Mouse (Mus musculus) embryonic facial prominence, embryonic 14.5 days (tissue): ENCODE results near the gene Sft2d2. TPM values are rescaled to one million over a fixed set of nuclear protein-coding genes. Genes with fewer than 3 reads are reported as not detected.
A peak's percentile ranks its signal among the peaks of the same experiment; 100 is the strongest.

ENCODE experiments used
- ATAC-seq: fragments of 200-750 bp; cut with Nextera tagmentation; 2 replicates; pipeline ENCODE4 v1.8.0; 2017; ENCODE audit warnings: low read depth, moderate number of reproducible peaks, moderate TSS enrichment
- DNase-seq: peaks from one replicate; pipeline ENCODE4 v3.0.0-alpha.2; 2015; ENCODE audit warnings: low spot score
- H3K27ac ChIP-seq: fragments of 300-500 bp; sonication (generic); replicated peaks from 2 replicates; pipeline ENCODE4 v1.5.1; 2014; ENCODE audit warnings: low read depth, mild to moderate bottlenecking, low read length, moderate library complexity
- H3K27me3 ChIP-seq: fragments of 300-500 bp; sonication (generic); replicated peaks from 2 replicates; pipeline ENCODE4 v1.6.1; 2014; ENCODE audit warnings: low read length; ENCODE audit not compliant: control insufficient read depth, insufficient read depth
- H3K36me3 ChIP-seq: fragments of 300-500 bp; sonication (generic); 2 replicates; pipeline ENCODE4 v1.6.1; 2014; ENCODE audit warnings: low read length, mixed read lengths; ENCODE audit not compliant: control insufficient read depth, insufficient read depth
- H3K4me1 ChIP-seq: fragments of 300-500 bp; sonication (generic); 2 replicates; pipeline ENCODE4 v1.6.1; 2014; ENCODE audit warnings: antibody characterized with exemption, low read length; ENCODE audit not compliant: control insufficient read depth, insufficient read depth
- H3K4me2 ChIP-seq: fragments of 300-500 bp; sonication (generic); 2 replicates; pipeline ENCODE4 v1.6.1; 2014; ENCODE audit warnings: low read depth, mild to moderate bottlenecking, low read length, moderate library complexity, mixed read lengths
- H3K4me3 ChIP-seq: fragments of 300-500 bp; sonication (generic); 2 replicates; pipeline ENCODE4 v1.5.1; 2014; ENCODE audit warnings: low read depth, mild to moderate bottlenecking, low read length
- H3K9ac ChIP-seq: fragments of 300-500 bp; sonication (generic); 2 replicates; pipeline ENCODE4 v1.6.1; 2014; ENCODE audit warnings: low read depth, mild to moderate bottlenecking, low read length, moderate library complexity, mixed read lengths
- H3K9me3 ChIP-seq: fragments of 300-500 bp; sonication (generic); 2 replicates; pipeline ENCODE4 v1.6.1; 2016; ENCODE audit warnings: low read length; ENCODE audit not compliant: control insufficient read depth
- WGBS: fragments of 180-500 bp; shearing (Covaris S2); extraction: QIAGEN DNeasy Blood & Tissue Kit; methylation state at CpG from one replicate; pipeline ENCODE4 v1.1.7; 2014; 5-methylcytosine and 5-hydroxymethylcytosine counted together
- polyA plus RNA-seq: library from polyadenylated mRNA; unstranded; fragments of >200 nt; fragmentation: Nextera tagmentation; extraction: Ambion mirVana; gene quantifications from 2 replicates; pipeline ENCODE4 v1.2.1, GENCODE M21; 2014

Sft2d2 gene
- 21.3 and 22.0 TPM in 2 replicates for polyA plus RNA-seq

- peak; percentile 94 for DNase-seq
- H3K4me2 ChIP-seq: peak within 1 kb of the TSS; percentile 84
- H3K9ac ChIP-seq: peak within 1 kb of the TSS; percentile 67
- H3K9me3 ChIP-seq: no peaks in the 10 kb centered on the region
- peak within 1 kb of the TSS; percentile 61 for H3K27ac ChIP-seq
- peaks cover 6% of the 10 kb centered on the region; the same call in 1 of the 2 replicates for H3K4me1 ChIP-seq
- WGBS: 1% methylated on average over 47 of the region's 69 CpGs
- no peaks in the 10 kb centered on the region for H3K36me3 ChIP-seq
- no peaks in the 10 kb centered on the region for H3K27me3 ChIP-seq
- ATAC-seq: peak; percentile 90
- H3K4me3 ChIP-seq: peak within 1 kb of the TSS; percentile 68
These were observed at the start of gene Sft2d2 for GRCm38 (mm10) chr1:165193880-165194661. Gene Sft2d2, minus strand, starts transcription at chr1:165194438.

- ATAC-seq (peak; percentile 99), DNase-seq (peak; percentile 98)
- Histone ChIP-seq H3K9me3 (no peaks in the 10 kb centered on the region), H3K27me3 (no peaks in the 10 kb centered on the region), H3K4me1 (peaks cover 9% of the 10 kb centered on the region), H3K4me2 (peak within 1 kb of the TSS; percentile 88), H3K36me3 (no peaks in the 10 kb centered on the region), H3K27ac (peak within 1 kb of the TSS; percentile 92), H3K9ac (peak within 1 kb of the TSS; percentile 85), H3K4me3 (peak within 1 kb of the TSS; percentile 95)
- 0% methylated on average over 53 of the region's 76 CpGs for WGBS
These were observed 42.4 kb upstream of the Sft2d2 start, which contains the start of gene Tiprl for GRCm38 (mm10) chr1:165236321-165237298. Gene Tiprl, minus strand, starts transcription at chr1:165236996.

- 18% methylated on average over 10 of the region's 10 CpGs for WGBS
- Histone ChIP-seq H3K36me3 (no peaks in the 10 kb centered on the region), H3K4me3 (peak overlapping the region; percentile 95), H3K9me3 (no peaks in the 10 kb centered on the region), H3K4me2 (peak overlapping the region; percentile 88), H3K4me1 (peaks cover 9% of the 10 kb centered on the region), H3K27me3 (no peaks in the 10 kb centered on the region), H3K9ac (peak overlapping the region; percentile 85), H3K27ac (peak overlapping the region; percentile 92; the same call in 1 of the 2 replicates)
- ATAC-seq (no peak), DNase-seq (no peak)
These were observed 41.6 kb upstream of the Sft2d2 start for GRCm38 (mm10) chr1:165235846-165236245.

GRCm38 (mm10) chr1:165233806-165234205 lies 39.6 kb upstream of the Sft2d2 start:
- no peak overlapping the region for H3K9ac ChIP-seq
- H3K4me1 ChIP-seq: peaks cover 9% of the 10 kb centered on the region
- H3K36me3 ChIP-seq: no peaks in the 10 kb centered on the region
- no peak for DNase-seq
- ATAC-seq: no peak
- H3K4me2 ChIP-seq: no peak overlapping the region
- no peak overlapping the region for H3K27ac ChIP-seq
- no peak overlapping the region for H3K4me3 ChIP-seq
- no peaks in the 10 kb centered on the region for H3K27me3 ChIP-seq
- 64% methylated on average over 2 of the region's 2 CpGs for WGBS
- H3K9me3 ChIP-seq: no peaks in the 10 kb centered on the region

GRCm38 (mm10) chr1:165230691-165231090 lies 36.5 kb upstream of the Sft2d2 start:
- Histone ChIP-seq H3K27me3 (no peaks in the 10 kb centered on the region), H3K9me3 (no peaks in the 10 kb centered on the region), H3K27ac (no peak overlapping the region), H3K4me3 (no peak overlapping the region), H3K36me3 (peaks cover 9% of the 10 kb centered on the region), H3K9ac (no peak overlapping the region), H3K4me2 (no peak overlapping the region), H3K4me1 (peaks cover 6% of the 10 kb centered on the region)
- no peak for ATAC-seq
- 92% methylated on average over 4 of the region's 4 CpGs for WGBS
- DNase-seq: no peak

- H3K27ac ChIP-seq: no peak overlapping the region
- ATAC-seq (no peak), DNase-seq (no peak)
- no peak overlapping the region for H3K9ac ChIP-seq
- H3K27me3 ChIP-seq: no peaks in the 10 kb centered on the region
- WGBS: 94% methylated on average over 9 of the region's 9 CpGs
- no peak overlapping the region for H3K4me3 ChIP-seq
- no peak overlapping the region for H3K4me2 ChIP-seq
- no peaks in the 10 kb centered on the region for H3K9me3 ChIP-seq
- peaks cover 18% of the 10 kb centered on the region for H3K36me3 ChIP-seq
- no peaks in the 10 kb centered on the region for H3K4me1 ChIP-seq
These were observed 35.3 kb upstream of the Sft2d2 start for GRCm38 (mm10) chr1:165229577-165229976.

- H3K27me3 ChIP-seq: no peaks in the 10 kb centered on the region
These were observed 22.9 kb upstream of the Sft2d2 start for GRCm38 (mm10) chr1:165217023-165217589.

GRCm38 (mm10) chr1:165215831-165216230 lies 21.6 kb upstream of the Sft2d2 start:
- Histone ChIP-seq H3K27me3 (no peaks in the 10 kb centered on the region), H3K4me2 (no peak overlapping the region), H3K36me3 (peaks cover 60% of the 10 kb centered on the region), H3K4me1 (no peaks in the 10 kb centered on the region), H3K9me3 (no peaks in the 10 kb centered on the region), H3K4me3 (no peak overlapping the region), H3K27ac (no peak overlapping the region), H3K9ac (no peak overlapping the region)
- 78% methylated on average over 7 of the region's 7 CpGs for WGBS
- DNase-seq (no peak), ATAC-seq (no peak)

More at GRCm38 (mm10) chr1:165217023-165217589, 22.9 kb upstream of the Sft2d2 start:
- H3K36me3 ChIP-seq: peaks cover 72% of the 10 kb centered on the region
- no peak overlapping the region for H3K4me3 ChIP-seq
- H3K4me2 ChIP-seq: no peak overlapping the region
- no peak overlapping the region for H3K9ac ChIP-seq
- H3K4me1 ChIP-seq: no peaks in the 10 kb centered on the region
- no peak for DNase-seq
- no peak for ATAC-seq
- H3K9me3 ChIP-seq: no peaks in the 10 kb centered on the region
- H3K27ac ChIP-seq: no peak overlapping the region
- WGBS: 93% methylated on average over 2 of the region's 2 CpGs
